Mouse (Mus musculus) hindbrain, embryonic 11.5 days (tissue): ENCODE results near the gene Nudt17. TPM values are rescaled to one million over a fixed set of nuclear protein-coding genes. Genes with fewer than 3 reads are reported as not detected.
A peak's percentile ranks its signal among the peaks of the same experiment; 100 is the strongest.

Source experiments
- ATAC-seq: fragments of 200-750 bp; cut with Nextera tagmentation; 2 replicates; pipeline ENCODE4 v1.8.0; 2017; ENCODE audit warnings: mild to moderate bottlenecking, moderate TSS enrichment, moderate library complexity; ENCODE audit not compliant: low FRiP score
- DNase-seq: peaks from one replicate; pipeline ENCODE4 v3.0.0-alpha.2; 2015; ENCODE audit warnings: low spot score
- H3K27ac ChIP-seq: fragments of 300-500 bp; sonication (generic); 2 replicates; pipeline ENCODE4 v1.5.1; 2014; ENCODE audit warnings: mild to moderate bottlenecking, low read depth, low read length
- H3K27me3 ChIP-seq: fragments of 300-500 bp; sonication (generic); 2 replicates; pipeline ENCODE4 v1.6.1; 2014; ENCODE audit warnings: mild to moderate bottlenecking, low read length, moderate library complexity, mixed read lengths; ENCODE audit not compliant: control insufficient read depth, insufficient read depth
- H3K36me3 ChIP-seq: fragments of 300-500 bp; sonication (generic); 2 replicates; pipeline ENCODE4 v1.6.1; 2014; ENCODE audit warnings: mild to moderate bottlenecking, low read length, moderate library complexity, mixed read lengths; ENCODE audit not compliant: control insufficient read depth, insufficient read depth
- H3K4me1 ChIP-seq: fragments of 300-500 bp; sonication (generic); replicated peaks from 2 replicates; pipeline ENCODE4 v1.6.1; 2014; ENCODE audit warnings: low read length, mixed read lengths; ENCODE audit not compliant: control insufficient read depth, insufficient read depth
- H3K4me2 ChIP-seq: fragments of 300-500 bp; sonication (generic); replicated peaks from 2 replicates; pipeline ENCODE4 v1.6.1; 2014; ENCODE audit warnings: mild to moderate bottlenecking, low read depth, low read length
- H3K4me3 ChIP-seq: fragments of 300-500 bp; sonication (generic); 2 replicates; pipeline ENCODE4 v1.5.1; 2014; ENCODE audit warnings: low read depth, low read length
- H3K9ac ChIP-seq: fragments of 300-500 bp; sonication (generic); 2 replicates; pipeline ENCODE4 v1.6.1; 2014; ENCODE audit warnings: low read depth, low read length
- H3K9me3 ChIP-seq: fragments of 300-500 bp; sonication (generic); 2 replicates; pipeline ENCODE4 v1.6.1; 2016; ENCODE audit warnings: low read length; ENCODE audit not compliant: control insufficient read depth
- WGBS: fragments of 180-500 bp; shearing (Covaris S2); extraction: QIAGEN DNeasy Blood & Tissue Kit; methylation state at CpG from one replicate; pipeline ENCODE4 v1.1.7; 2014; 5-methylcytosine and 5-hydroxymethylcytosine counted together
- polyA plus RNA-seq: library from polyadenylated mRNA; unstranded; fragments of >200 nt; fragmentation: Nextera tagmentation; extraction: Ambion mirVana; gene quantifications from 2 replicates; pipeline ENCODE4 v1.2.1, GENCODE M21; 2014

Nudt17 gene
- polyA plus RNA-seq, 1 experiment from 2014 or later = 12.8 TPM

DNA sequence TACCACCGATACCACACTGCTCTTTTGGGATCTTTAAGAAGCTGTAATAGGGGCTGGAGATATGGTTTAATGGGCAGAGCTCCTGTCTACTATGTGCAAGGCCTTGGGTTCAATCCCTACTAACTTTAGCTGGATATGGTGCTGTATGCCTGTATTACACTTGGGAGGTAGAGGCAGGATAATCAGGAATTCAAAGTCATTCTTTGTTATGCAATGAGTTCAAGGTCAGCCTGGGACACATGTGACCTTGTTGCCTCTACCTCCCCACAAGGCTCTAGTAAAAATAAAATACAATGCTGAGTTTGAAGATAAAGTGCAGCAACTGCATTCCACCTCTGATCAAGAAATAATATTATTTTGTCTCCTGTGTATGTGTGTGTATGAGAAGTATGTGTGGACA lies 25.6 kb upstream of the Nudt17 start:
- Histone ChIP-seq H3K9me3 (no peaks in the 10 kb centered on the region), H3K9ac (no peak overlapping the region), H3K36me3 (no peaks in the 10 kb centered on the region), H3K27ac (no peak overlapping the region), H3K4me1 (no peaks in the 10 kb centered on the region), H3K27me3 (no peaks in the 10 kb centered on the region), H3K4me2 (no peak overlapping the region), H3K4me3 (no peak overlapping the region)
- no peak for ATAC-seq
- 93% methylated on average over 1 of the region's 1 CpGs for WGBS
- no peak for DNase-seq

DNA sequence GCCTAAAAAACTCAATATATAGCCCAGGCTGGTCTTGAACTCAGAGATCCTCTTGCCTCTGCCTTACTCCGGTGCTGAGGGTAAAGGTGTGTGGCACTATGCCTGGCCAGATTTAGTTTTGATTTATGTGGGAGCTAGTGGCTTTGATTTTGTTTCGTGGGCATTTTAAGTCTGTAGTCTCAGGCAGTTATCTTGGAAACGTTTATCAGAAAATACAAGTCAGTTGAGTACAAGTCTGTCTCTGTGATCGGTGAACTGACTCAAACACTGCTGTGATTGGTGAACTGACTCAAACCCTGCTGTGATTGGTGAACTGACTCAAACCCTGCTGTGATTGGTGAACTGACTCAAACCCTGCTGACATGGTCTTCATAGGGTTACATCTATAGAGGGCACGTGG lies 22.4 kb upstream of the Nudt17 start:
- Histone ChIP-seq H3K4me3 (no peak overlapping the region), H3K9ac (no peak overlapping the region), H3K4me2 (no peak overlapping the region), H3K36me3 (no peaks in the 10 kb centered on the region), H3K27me3 (no peaks in the 10 kb centered on the region), H3K4me1 (no peaks in the 10 kb centered on the region), H3K27ac (no peak overlapping the region), H3K9me3 (no peaks in the 10 kb centered on the region)
- 73% methylated on average over 5 of the region's 5 CpGs for WGBS
- DNase-seq (no peak), ATAC-seq (no peak)

DNA sequence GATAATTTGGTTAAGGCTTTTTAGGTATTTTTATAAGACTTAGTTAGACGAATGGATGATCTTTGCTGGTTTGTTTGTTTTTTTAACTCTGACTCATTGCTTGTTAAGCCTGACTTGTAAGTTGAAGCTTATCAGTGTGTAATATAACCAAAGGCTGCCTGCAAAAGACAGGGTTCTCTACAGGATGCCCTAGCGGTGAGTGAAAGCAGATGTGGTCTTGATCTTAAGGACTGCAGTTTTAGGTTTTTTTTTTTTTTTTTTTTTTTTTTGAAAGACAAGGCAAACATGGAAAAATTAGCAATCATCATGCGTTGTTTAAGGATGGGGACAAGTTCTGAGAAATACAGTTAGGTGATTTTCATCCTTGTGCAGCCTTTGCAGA lies 21.0 kb upstream of the Nudt17 start:
- H3K27me3 ChIP-seq = no peaks in the 10 kb centered on the region
- no peaks in the 10 kb centered on the region for H3K4me1 ChIP-seq
- DNase-seq (no peak), ATAC-seq (no peak)
- H3K9ac ChIP-seq = no peak overlapping the region
- no peak overlapping the region for H3K4me3 ChIP-seq
- no peak overlapping the region for H3K27ac ChIP-seq
- H3K9me3 ChIP-seq = no peaks in the 10 kb centered on the region
- 64% methylated on average over 3 of the region's 3 CpGs for WGBS
- H3K36me3 ChIP-seq = no peaks in the 10 kb centered on the region
- H3K4me2 ChIP-seq = no peak overlapping the region

DNA sequence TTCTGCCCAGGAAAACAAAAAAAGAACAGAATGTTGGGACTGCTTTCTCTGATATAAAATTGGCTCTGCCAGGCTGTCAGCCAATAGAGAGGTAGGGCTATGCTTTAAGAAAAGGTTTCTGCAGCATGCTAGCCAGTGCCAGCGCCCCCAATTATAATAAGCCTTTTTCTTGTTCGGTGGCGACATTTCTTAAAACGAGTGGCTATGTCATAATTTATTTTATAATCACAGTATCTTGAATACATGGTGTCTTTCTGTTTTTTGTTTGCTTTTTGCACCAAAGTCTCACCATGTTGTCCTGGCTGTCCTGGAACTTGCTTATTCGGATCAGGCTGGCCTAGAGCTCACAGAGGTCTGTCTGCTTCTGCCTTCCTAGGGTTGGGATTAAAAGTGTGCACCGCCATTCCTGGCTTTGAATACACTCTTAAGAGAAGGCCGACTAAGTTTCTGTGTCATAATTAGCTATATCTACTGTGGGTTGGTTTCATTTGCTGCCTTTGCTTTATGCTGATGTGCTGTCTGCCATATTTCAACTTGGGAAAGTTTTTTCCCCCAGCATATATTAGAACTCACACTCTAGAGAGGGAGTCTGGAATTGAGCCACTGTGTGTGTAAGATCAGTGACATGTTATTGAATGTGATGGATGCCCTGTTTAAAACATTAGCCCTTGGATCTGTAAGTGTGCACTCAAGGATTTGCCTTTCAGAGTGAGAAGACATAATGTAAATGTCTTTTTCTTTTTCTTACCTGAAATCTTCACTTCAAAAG lies 20.5 kb upstream of the Nudt17 start:
- WGBS = 56% methylated on average over 7 of the region's 7 CpGs
- Histone ChIP-seq H3K27ac (no peak overlapping the region), H3K27me3 (no peaks in the 10 kb centered on the region), H3K4me1 (no peaks in the 10 kb centered on the region), H3K36me3 (no peaks in the 10 kb centered on the region), H3K4me2 (peak overlapping the region; percentile 67), H3K9ac (peak overlapping the region; percentile 62), H3K4me3 (peak overlapping the region; percentile 59), H3K9me3 (no peaks in the 10 kb centered on the region)
- DNase-seq (no peak), ATAC-seq (no peak)

DNA sequence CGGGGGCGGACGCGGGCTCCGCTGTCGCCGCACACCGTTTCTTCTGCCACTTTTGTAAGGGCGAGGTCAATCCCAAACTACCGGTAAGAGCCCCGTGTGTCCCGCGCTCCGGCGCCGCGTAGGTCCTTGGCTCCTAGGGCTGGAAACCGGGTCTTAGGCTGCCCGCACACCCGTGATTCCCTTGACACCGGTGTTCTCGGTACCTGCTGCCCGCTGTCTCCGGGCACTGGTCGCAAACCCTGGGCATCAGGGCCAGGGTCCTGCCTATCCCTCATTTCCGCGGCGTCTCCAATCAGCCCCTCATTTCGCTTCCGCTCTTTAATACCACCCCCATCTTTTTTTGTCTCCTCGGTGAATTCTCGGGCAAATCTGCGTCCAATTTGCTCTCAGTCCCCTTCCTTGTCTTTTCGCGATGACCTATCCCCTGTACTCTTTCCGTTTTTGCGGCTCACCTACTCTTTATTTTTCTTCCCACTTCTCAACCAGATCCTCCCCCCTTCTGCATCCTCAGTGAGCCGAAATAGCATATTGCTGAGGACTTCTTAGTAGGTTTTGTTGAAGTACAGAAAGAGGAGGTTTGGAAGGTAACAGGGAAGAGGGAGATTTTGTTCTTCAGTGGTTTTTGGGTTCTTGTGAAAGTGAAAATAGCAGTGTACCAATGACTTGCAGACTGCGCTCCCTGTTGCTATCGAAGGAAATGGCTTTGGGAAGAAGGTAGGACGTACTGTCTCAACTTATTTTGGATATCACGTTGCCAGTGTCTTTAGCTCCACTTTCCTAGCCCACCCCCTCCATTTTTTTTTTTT lies 19.7 kb upstream of the Nudt17 start:
- WGBS = 1% methylated on average over 40 of the region's 42 CpGs
- H3K4me3 ChIP-seq = peak overlapping the region; percentile 59
- H3K9ac ChIP-seq = peak overlapping the region; percentile 62
- no peaks in the 10 kb centered on the region for H3K27me3 ChIP-seq
- ATAC-seq (peak; percentile 69), DNase-seq (no peak)
- peak overlapping the region; percentile 67 for H3K4me2 ChIP-seq
- no peaks in the 10 kb centered on the region for H3K9me3 ChIP-seq
- H3K36me3 ChIP-seq = no peaks in the 10 kb centered on the region
- peak overlapping the region; percentile 31 for H3K27ac ChIP-seq
- H3K4me1 ChIP-seq = no peaks in the 10 kb centered on the region

DNA sequence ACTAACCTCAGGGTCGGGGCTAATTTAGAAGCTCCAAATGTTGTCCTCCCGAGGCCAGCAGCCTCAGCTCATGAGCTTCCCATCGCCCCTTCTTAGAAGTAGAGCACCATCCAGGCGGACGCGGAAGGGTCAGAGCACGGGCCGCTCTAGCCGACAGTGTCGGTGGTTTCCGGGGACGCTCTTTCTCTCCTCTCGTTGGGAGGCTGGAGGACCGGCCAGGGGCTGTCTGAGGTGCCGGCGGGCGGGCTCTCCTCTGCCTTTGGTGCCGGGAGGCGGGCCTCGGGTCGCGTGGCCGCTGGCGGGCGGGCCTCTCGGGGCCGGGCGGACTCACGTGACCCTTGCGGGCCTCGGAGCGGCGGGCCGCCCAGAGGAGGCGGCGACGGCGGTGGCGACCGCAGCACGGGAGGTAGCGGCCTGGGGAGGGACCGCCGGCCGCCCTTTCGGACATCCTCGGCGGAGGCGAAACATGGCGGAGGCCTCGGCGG lies 19.0 kb upstream of the Nudt17 start, which contains the start of the genes Polr3c and Rnf115:
TSS of gene Polr3c (minus strand) at position 286 of the 485 bp plus-strand sequence.
TSS of gene Rnf115 (plus strand) at position 322 of the 485 bp plus-strand sequence.
- Histone ChIP-seq H3K27me3 (no peaks in the 10 kb centered on the region), H3K36me3 (peaks cover under 1% of the 10 kb centered on the region; the same call in 1 of the 2 replicates), H3K4me3 (peak within 1 kb of the TSS; percentile 59), H3K9ac (peak within 1 kb of the TSS; percentile 62), H3K9me3 (no peaks in the 10 kb centered on the region), H3K27ac (peak within 1 kb of the TSS; percentile 31), H3K4me2 (peak within 1 kb of the TSS; percentile 67), H3K4me1 (no peaks in the 10 kb centered on the region)
- DNase-seq (peak; percentile 96), ATAC-seq (peak; percentile 99)
- under 1% methylated on average over 29 of the region's 52 CpGs for WGBS

DNA sequence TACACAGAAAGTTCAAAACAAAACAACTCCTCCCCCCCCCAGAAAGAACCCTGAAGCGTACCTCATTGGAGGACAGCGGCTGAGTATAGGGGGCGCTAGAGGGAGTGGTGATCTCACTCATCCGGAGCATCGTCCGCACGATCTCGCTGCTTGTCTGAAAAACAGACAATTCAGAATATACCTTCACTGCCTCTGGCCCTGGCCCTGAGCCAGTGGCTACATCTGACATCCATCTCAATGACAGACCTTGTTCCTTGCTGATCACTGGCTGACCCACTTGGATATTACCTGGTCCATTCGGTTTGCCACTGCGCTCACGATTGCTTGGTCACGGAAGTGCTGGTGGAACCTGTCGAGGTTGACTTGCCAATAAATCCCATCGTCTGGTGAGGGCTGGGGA lies 10.8 kb upstream of the Nudt17 start:
- Histone ChIP-seq H3K9ac (no peak overlapping the region), H3K36me3 (peaks cover 8% of the 10 kb centered on the region; the same call in 1 of the 2 replicates), H3K27ac (no peak overlapping the region), H3K4me3 (no peak overlapping the region), H3K4me1 (no peaks in the 10 kb centered on the region), H3K4me2 (no peak overlapping the region), H3K27me3 (no peaks in the 10 kb centered on the region), H3K9me3 (no peaks in the 10 kb centered on the region)
- ATAC-seq (no peak), DNase-seq (peak; percentile 58)
- 35% methylated on average over 14 of the region's 14 CpGs for WGBS

DNA sequence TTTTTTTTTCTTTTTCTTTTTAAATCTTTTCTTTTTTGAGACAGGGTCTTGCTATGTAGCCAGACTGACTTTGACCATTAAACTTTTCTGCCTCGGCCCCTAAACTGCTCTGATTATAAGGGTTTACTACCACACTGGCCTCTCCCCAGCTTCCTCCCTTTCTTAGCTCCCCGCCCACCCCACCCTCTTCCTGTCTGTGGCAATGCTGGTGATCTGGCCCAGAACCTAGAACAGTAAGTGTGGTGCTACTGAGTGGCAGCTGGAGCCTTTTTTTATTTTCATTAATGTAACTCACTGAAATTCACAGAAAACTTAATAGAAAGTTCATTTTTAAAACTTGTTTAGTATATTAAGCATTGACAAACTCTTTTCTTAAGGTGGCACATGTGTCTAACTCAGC lies 7.5 kb upstream of the Nudt17 start:
- Histone ChIP-seq H3K27ac (no peak overlapping the region), H3K36me3 (peaks cover 9% of the 10 kb centered on the region; the same call in 1 of the 2 replicates), H3K27me3 (no peaks in the 10 kb centered on the region), H3K4me2 (no peak overlapping the region), H3K4me1 (no peaks in the 10 kb centered on the region), H3K4me3 (no peak overlapping the region), H3K9ac (no peak overlapping the region), H3K9me3 (no peaks in the 10 kb centered on the region)
- no peak for ATAC-seq
- no peak for DNase-seq
- 73% methylated on average over 2 of the region's 2 CpGs for WGBS
